Mouse (Mus musculus) lung, adult 2 months (tissue): ENCODE data around the gene Map3k11. TPM values are rescaled to one million over a fixed set of nuclear protein-coding genes. Genes with fewer than 3 reads are reported as not detected.

ENCODE experiments used
- DNase-seq: peaks from one replicate; pipeline ENCODE4 v3.0.0; 2022
- H3K4me1 ChIP-seq: fragments of 200-500 bp; 2 replicates; pipeline ENCODE4 v1.6.1; 2011; ENCODE audit warnings: low read length; ENCODE audit not compliant: control insufficient read depth, insufficient read depth
- H3K4me3 ChIP-seq: fragments of 200-500 bp; replicated peaks from 2 replicates; pipeline ENCODE3; 2011; ENCODE audit warnings: low read depth, mild to moderate bottlenecking, control low read depth, low read length; ENCODE audit errors: extremely low read depth
- CTCF ChIP-seq: fragments of 200-500 bp; IDR thresholded peaks from 2 replicates; pipeline ENCODE4 v1.5.1; 2011; ENCODE audit warnings: mild to moderate bottlenecking, low read length, control low read depth; ENCODE audit not compliant: insufficient read depth
- POLR2A ChIP-seq: fragments of 200-500 bp; IDR thresholded peaks from 2 replicates; pipeline ENCODE4 v1.6.1; 2011; ENCODE audit warnings: low read depth, mild to moderate bottlenecking, control low read depth, low read length, borderline replicate concordance; ENCODE audit errors: extremely low read depth
- WGBS: fragments of 180-500 bp; shearing (Covaris S2); methylation state at CpG from one replicate; pipeline ENCODE4 v1.1.7; 2018; 5-methylcytosine and 5-hydroxymethylcytosine counted together
- polyA plus RNA-seq: library from polyadenylated mRNA; depleted of rRNA; stranded (reverse); fragments of >200 nt; gene quantifications from 2 replicates; pipeline ENCODE4 v1.2.3, GENCODE M21; 2012

Gene Map3k11
- polyA plus RNA-seq, 1 experiment = 141 TPM

DNA sequence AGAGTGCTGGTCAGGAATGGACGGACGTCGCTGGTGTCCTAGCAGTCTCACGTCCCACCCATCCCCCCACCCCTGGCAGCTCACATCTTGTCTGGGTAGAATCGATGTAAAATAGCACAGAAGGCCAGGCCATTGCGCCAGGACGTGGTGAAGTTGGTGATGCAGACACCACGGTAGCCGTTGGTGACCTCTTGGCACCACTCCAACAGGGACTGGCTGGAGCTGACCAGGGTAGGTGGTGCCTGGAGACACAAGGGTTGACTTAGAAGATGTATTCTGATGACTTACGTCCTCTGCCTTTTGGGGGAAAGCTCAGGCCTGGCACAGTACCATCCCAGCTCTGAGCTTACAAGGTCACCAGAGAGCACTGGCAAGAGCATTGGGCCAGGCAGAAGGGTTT is 28.4 kb downstream of the Map3k11 start:
- Histone ChIP-seq H3K4me3 (no peak overlapping the region), H3K4me1 (peaks cover 8% of the 10 kb centered on the region)
- DNase-seq = no peak
- WGBS = 49% methylated on average over 10 of the region's 10 CpGs
- TF ChIP-seq POLR2A = 0 out of 2 replicates have a peak, but pooled peaks have one; percentile 6
- no peak for TF ChIP-seq CTCF

DNA sequence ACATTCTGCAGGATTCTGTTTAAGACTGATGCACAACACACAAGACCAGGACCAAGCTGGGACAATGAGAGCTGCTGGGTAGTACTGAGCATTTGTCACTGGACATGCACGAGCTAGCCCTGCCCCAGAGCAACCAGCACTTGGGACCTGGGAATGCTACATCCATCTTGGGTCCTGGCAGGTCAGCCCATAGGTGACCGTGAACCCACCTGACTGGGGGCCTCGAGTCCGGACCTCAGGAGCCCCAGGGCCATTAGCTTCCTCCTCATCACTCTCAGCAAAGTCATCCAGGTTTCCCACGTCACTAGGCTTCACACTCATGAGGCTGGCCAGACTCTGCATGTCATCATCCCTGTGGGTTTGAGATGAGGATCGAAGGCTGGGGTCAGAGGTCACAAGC is 32.7 kb downstream of the Map3k11 start:
- no peak for TF ChIP-seq CTCF
- TF ChIP-seq POLR2A = no peak
- Histone ChIP-seq H3K4me1 (peaks cover 15% of the 10 kb centered on the region), H3K4me3 (no peak overlapping the region)
- WGBS = 89% methylated on average over 6 of the region's 6 CpGs
- no peak for DNase-seq

DNA sequence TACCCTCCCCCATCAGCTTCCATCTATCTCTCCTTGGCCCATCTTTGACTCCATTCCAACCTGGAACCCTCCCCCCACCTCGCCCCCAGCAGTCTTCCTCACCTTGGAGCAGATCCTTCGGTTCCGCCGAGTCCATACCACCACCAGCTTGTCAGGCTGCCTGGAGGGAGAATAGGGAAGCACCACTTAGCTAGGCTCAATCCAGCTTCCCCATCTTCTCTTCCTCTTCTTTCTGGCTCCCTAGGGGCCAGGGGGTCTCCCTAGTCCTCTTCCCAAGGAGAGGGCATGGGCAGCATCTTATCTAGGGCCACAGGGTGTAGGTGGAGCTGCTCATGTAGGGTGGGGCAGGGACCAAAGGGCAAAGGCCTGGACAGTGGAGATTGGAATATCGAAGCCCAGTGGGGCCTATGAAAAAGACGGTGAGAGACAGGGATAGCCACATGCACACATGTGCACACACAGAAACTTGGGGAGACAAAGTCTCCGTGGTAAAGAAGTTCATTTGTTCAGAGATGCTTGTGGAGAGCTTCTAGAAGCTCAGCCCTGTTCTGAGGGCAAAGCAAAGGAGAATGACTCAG is 34.4 kb downstream of the Map3k11 start:
- no peak for DNase-seq
- H3K4me3 ChIP-seq = no peak overlapping the region
- no peak for TF ChIP-seq POLR2A
- no peak for TF ChIP-seq CTCF
- peaks cover 22% of the 10 kb centered on the region for H3K4me1 ChIP-seq
- 88% methylated on average over 7 of the region's 7 CpGs for WGBS

GRCm38 (mm10) chr19:5723934-5724548 is 35.5 kb downstream of the Map3k11 start:
- peak overlapping the region; percentile 79 for H3K4me3 ChIP-seq
- 41% methylated on average over 4 of the region's 4 CpGs for WGBS
- no peak for DNase-seq

DNA sequence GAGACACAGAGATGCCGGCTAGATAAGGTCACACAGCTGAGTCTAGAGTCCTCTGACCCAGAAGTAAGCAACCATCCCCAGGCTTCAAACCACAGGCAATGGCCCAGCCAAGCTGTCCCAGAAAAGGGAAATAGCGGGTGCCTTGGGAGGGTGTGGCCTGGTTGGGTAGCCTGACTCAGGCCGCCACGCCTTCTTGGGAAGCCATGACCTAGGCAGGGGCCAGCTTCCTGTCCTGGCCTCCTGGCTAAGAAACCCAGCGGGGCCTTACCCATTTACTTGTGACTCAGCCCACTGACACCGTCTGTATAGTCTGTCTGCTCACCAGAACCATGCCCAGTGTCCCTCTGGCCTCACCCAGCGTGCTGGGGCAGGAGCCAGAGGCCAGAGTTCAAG is 36.0 kb downstream of the Map3k11 start:
- 19% methylated on average over 7 of the region's 7 CpGs for WGBS
- TF ChIP-seq POLR2A (peak; percentile 64; the same call in 1 of the 2 replicates), CTCF (no peak)
- H3K4me3 ChIP-seq = peak overlapping the region; percentile 79
- peak; percentile 68 for DNase-seq
- peaks cover 29% of the 10 kb centered on the region for H3K4me1 ChIP-seq

More at GRCm38 (mm10) chr19:5723934-5724548, 35.5 kb downstream of the Map3k11 start:
- peaks cover 29% of the 10 kb centered on the region for H3K4me1 ChIP-seq
- TF ChIP-seq POLR2A (no peak), CTCF (no peak)

DNA sequence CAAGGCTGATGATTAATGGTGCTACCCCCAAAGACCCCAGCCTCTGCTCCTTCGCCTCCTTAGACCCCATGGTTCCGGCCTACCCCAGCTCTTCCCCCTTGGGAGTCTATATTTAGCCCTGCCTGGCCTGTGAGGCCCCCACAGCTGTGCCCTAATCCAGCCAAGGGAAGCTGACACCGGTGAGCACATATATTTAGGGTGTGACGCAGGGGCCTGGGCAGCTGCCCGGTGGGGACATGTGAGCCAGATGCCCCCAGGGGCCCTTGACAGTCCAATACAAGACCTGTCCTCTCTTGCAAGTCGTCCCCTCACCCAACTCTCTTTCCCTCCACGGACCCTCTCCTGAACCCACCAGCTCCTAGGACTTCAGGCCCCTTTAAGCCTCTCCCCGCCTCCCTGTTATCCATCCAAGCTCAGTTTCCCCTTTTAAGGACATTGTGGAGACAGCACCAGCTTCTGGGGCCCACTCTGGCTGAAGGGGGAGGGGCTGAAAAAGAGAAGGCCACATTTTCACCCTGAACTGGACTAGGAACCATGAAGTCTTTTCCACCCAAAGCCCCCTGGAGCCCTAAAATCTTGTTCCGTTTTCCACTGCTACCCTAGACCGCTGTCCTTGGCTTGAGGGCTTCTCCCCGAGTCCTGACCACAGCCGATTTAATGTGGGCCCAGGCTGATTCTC is 36.6 kb downstream of the Map3k11 start:
- peaks cover 29% of the 10 kb centered on the region for H3K4me1 ChIP-seq
- TF ChIP-seq POLR2A = no peak
- no peak for TF ChIP-seq CTCF
- peak overlapping the region; percentile 79 for H3K4me3 ChIP-seq
- DNase-seq = no peak
- 31% methylated on average over 12 of the region's 12 CpGs for WGBS

- TF ChIP-seq CTCF = no peak
- peak; percentile 41; the same call in 1 of the 2 replicates for TF ChIP-seq POLR2A
- Histone ChIP-seq H3K4me1 (peaks cover 31% of the 10 kb centered on the region), H3K4me3 (peak within 1 kb of the TSS; percentile 79)
- DNase-seq = peak; percentile 74
- WGBS = 2% methylated on average over 49 of the region's 49 CpGs
Observed at GRCm38 (mm10) chr19:5725767-5726515, 37.4 kb downstream of the Map3k11 start, which contains the start of gene Ehbp1l1. Gene Ehbp1l1, minus strand, starts transcription at chr19:5726317.

GRCm38 (mm10) chr19:5726961-5727578 is 38.5 kb downstream of the Map3k11 start:
- no peak for DNase-seq
- Histone ChIP-seq H3K4me3 (peak overlapping the region; percentile 46), H3K4me1 (peaks cover 34% of the 10 kb centered on the region)
- WGBS = 37% methylated on average over 15 of the region's 15 CpGs
- TF ChIP-seq CTCF (no peak), POLR2A (no peak)

GRCm38 (mm10) chr19:5727701-5728100 is 39.2 kb downstream of the Map3k11 start:
- peaks cover 34% of the 10 kb centered on the region for H3K4me1 ChIP-seq
- peak; percentile 90 for DNase-seq

More at GRCm38 (mm10) chr19:5727701-5728100, 39.2 kb downstream of the Map3k11 start:
- TF ChIP-seq CTCF (peak; percentile 93), POLR2A (no peak)
- 1% methylated on average over 14 of the region's 14 CpGs for WGBS
- H3K4me3 ChIP-seq = peak overlapping the region; percentile 46
